Mouse (Mus musculus): ENCODE measurements around the gene C1qtnf1.

- TF ChIP-seq POLR2A (IDR thresholded peaks at IDR 0.05; ENCODE audit: low read depth, low read length) (no peak), CTCF (conservative IDR thresholded peaks at IDR 0.05; ENCODE audit: insufficient read depth, insufficient read length, low read depth, low read length) (no peak)
Measured at GRCm38 (mm10) chr11:118496066-118496689, 68.2 kb downstream of the C1qtnf1 start.
